Mouse (Mus musculus): ENCODE data around the gene Rho. TPM values are rescaled to one million over a fixed set of nuclear protein-coding genes. Genes with fewer than 3 reads are reported as not detected.
A peak's percentile ranks its signal among the peaks of the same experiment; 100 is the strongest.

Gene Rho
- polyA plus RNA-seq, 1 experiment from 2014 or later: not detected

DNA sequence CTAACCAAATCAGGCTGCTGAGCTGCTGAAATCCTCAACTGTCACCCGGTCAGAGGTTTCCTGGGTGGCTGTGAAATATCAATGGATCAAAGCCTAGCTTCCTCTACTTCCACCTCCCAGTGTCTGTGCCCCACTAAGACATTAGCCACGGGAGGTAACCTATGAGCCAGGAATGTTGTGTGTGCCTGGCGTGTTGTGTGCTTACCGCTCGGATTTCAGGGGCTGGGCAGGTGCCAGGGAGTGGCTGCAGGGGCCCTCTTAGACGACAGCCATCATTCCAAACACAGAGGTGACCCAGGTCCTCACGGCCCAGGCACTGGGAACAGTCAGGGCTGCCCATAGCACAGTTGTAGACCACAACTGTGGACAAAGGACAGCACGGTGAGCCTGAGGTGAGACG, 37.6 kb downstream of the Rho start:
- 62% methylated on average over 8 of the region's 9 CpGs for WGBS (ENCODE audit: missing documents)
- H3K4me3 ChIP-seq (ENCODE audit: inconsistent target): no peak overlapping the region
- peak overlapping the region; percentile 69 for H3K27ac ChIP-seq
- peaks cover 52% of the 10 kb centered on the region for H3K36me3 ChIP-seq (ENCODE audit: inconsistent target)
- peaks cover 5% of the 10 kb centered on the region; the same call in 1 of the 2 replicates for H3K79me2 ChIP-seq (ENCODE audit: inconsistent target)

DNA sequence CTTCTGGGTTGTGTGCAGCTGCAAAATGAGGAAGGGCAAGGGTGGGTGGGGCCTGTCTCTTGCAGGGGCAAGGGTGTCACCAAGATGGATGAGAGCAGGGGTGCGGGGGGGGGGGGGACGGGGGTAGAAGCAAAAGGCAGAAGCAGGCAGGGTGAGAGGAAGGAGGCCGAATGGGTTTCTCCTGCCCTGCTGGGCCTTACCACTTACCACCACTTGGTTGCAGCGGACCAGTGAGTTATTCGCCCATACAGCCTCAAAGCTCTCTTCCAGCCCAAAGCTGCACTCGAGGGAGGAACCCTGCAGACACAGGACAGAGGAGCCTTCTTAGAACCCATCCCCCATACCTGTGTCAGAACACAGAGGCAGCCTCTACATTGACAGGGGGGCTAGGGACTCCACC, 38.4 kb downstream of the Rho start:
- H3K4me3 ChIP-seq (ENCODE audit: inconsistent target): no peak overlapping the region
- H3K36me3 ChIP-seq (ENCODE audit: inconsistent target): peaks cover 44% of the 10 kb centered on the region
- H3K79me2 ChIP-seq (ENCODE audit: inconsistent target): peaks cover 13% of the 10 kb centered on the region; the same call in 1 of the 2 replicates
- WGBS (ENCODE audit: missing documents): 33% methylated on average over 4 of the region's 6 CpGs
- peak overlapping the region; percentile 69 for H3K27ac ChIP-seq

DNA sequence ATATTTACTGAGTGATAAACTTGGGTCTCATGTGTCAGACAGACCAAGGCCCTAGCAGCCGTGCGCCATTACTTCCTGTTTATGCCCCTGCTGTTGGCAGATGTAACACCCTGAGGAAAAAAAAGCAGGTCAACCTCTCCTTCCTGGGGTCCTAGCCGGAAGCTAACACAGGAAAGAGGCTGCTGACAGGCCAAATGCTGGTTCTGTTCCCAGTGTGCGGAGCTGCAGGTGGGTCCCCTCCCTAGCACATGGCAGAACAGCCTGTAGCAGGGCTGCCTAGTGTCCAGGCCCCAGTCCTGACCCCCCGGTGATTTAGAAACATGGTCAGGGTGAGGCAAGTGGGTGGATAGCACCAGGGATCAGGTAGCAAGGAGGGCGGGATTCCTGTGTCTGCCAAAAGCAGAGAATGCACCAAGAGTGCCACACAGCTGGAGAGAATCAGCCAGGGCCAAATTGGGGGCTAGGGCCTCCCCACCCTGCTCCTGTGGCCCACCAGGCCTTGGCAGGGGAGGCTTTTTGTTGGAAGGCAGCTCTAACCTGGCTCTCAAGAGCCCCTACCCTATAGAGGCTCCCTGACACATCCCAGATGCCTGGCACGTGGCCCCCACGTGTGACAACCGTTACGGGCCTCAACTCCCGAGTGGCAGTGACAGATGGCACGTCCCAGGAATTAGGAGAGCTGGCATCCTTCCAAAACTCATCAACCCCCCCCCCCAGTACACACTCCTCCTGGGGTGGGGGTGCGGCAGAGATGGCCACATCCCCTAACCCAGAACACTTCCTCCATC, 39.9 kb downstream of the Rho start:
- WGBS (ENCODE audit: missing documents): 74% methylated on average over 13 of the region's 13 CpGs
- peaks cover 23% of the 10 kb centered on the region; the same call in 1 of the 2 replicates for H3K79me2 ChIP-seq (ENCODE audit: inconsistent target)
- no peak overlapping the region for H3K4me3 ChIP-seq (ENCODE audit: inconsistent target)
- H3K36me3 ChIP-seq (ENCODE audit: inconsistent target): peaks cover 37% of the 10 kb centered on the region
- peak overlapping the region; percentile 69 for H3K27ac ChIP-seq

DNA sequence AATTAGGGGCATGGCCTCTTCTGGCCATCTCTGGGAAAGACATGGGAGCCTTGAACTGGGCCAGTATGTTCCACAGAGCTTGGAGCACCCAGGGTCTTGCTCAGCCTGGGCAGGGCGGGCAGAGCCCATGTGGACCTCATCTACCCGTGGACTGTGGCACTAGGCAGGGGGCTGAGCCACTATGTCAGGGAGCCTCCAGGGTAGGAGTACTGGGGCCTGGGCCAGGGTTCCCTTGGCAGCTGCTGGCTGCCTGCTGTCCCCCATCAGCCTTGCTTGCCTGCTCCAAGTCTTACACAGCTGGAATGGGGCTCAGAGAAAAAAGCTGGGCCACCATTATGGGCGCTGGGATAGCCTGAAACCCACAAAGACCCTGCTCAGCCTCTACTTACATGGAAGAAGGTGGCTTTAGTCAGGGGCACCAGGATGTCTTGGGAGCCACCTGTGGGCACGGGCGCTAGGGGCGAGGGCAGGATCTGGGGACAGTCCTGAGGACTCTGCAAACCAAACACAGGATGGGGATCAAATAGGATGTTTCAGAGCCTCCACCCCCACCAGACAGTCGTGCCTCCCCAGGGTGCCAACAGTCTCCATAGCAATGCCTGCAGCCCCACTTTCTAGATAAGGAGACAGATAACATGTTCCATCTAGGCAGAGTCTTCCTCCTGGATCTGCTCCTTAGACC, 40.7 kb downstream of the Rho start:
- H3K4me3 ChIP-seq (ENCODE audit: inconsistent target): no peak overlapping the region
- H3K36me3 ChIP-seq (ENCODE audit: inconsistent target): peaks cover 30% of the 10 kb centered on the region
- 89% methylated on average over 7 of the region's 7 CpGs for WGBS (ENCODE audit: missing documents)
- peak overlapping the region; percentile 69 for H3K27ac ChIP-seq
- H3K79me2 ChIP-seq (ENCODE audit: inconsistent target): peaks cover 31% of the 10 kb centered on the region; the same call in 1 of the 2 replicates

DNA sequence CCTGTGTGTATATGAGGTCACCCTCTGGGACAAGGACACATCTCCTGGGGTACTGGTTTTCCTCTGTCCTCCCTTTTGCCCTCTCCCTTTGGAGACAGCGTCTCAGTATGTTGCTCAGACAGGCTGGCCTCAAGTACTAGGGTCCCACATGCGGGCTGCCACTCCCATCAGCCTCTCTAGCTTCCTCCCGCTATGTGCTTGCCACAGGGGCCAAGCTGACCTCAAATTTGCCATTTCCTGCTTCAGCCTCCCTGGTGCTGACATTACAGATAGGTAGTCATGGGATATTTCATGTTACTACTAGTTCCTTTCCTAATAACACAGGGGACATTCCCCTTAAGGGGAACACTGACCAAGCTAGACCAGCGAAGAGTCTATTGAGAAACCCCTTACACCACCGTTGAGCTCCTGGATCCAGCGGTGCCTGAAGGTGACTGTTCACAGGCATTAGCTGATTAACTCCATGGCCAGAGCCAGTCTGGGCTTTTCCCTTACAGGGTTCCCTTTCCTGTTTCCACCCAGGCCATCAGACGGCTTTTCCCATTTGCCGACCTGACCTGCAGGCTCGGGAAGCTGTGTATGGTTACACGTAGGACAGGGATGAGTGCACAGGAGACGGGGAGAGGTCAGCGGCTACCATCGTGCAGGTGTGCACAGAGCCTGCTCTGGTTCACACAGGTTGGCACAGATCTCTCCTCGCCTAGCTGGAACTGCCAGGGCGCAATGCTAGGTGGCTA, 41.8 kb downstream of the Rho start:
- Histone ChIP-seq H3K36me3 (ENCODE audit: inconsistent target) (peaks cover 22% of the 10 kb centered on the region), H3K27ac (peak overlapping the region; percentile 69), H3K4me3 (ENCODE audit: inconsistent target) (no peak overlapping the region), H3K79me2 (ENCODE audit: inconsistent target) (peaks cover 42% of the 10 kb centered on the region; the same call in 1 of the 2 replicates)
- 70% methylated on average over 15 of the region's 15 CpGs for WGBS (ENCODE audit: missing documents)

DNA sequence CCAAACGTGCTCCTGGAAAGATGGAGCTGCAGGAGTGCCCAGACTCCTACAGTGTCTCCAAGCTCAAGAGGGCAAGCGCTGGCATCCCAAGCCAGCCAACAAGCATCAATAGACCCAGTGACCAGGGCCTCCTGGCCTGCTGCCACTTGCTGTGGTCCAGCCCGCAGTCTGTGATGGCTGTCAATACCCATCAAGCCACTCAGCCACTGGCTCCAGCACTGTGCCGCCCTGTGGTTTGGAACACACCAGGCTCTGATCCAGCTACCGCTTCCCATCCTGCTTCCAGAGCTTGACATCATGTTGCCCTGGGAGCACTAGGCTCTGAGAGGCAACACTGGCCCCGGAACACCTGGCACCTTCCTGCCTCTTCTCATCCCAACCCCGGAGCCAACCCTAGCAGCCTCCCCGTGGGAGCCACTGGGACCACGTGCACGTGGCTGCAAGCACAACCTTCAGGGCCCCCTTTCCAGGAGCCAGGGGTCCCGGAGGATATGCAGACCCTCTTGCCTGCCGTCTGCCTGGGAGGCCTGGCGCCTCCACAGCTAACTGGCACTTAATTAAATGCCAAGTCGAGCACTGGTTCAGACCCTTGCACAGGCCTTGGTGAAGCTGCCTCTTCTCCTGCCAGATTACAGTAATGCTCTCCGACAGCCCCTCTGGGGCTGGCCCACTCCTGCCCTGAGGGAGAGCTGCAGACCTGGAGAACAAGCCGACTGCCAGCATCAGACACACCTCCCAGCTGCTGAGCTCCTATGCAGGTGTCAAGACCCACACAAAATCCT, 42.5 kb downstream of the Rho start:
- H3K36me3 ChIP-seq (ENCODE audit: inconsistent target): peaks cover 24% of the 10 kb centered on the region
- peak overlapping the region; percentile 69 for H3K27ac ChIP-seq
- H3K4me3 ChIP-seq (ENCODE audit: inconsistent target): no peak overlapping the region
- 89% methylated on average over 16 of the region's 16 CpGs for WGBS (ENCODE audit: missing documents)
- peaks cover 49% of the 10 kb centered on the region; the same call in 1 of the 2 replicates for H3K79me2 ChIP-seq (ENCODE audit: inconsistent target)

DNA sequence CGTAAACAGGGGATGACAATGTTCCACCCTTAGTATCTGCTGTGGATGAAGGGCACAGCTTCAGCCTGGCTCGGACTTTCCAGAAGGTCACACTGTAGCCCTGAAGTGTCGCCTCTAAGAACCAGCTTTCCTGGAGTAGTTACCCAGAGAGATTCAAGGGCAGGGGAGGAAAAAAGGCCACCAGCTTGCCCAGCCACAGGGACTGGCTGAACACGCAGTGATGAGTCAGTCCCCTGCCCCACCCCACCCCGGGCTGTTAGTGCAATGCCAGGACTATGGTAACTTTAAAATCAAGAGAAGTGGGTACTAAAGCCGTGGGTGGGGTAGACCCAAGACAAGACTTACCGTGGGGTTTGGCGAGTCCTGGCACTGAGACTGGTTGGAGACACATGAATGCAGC, 44.1 kb downstream of the Rho start:
- Histone ChIP-seq H3K36me3 (ENCODE audit: inconsistent target) (peaks cover 31% of the 10 kb centered on the region), H3K27ac (peak overlapping the region; percentile 51), H3K79me2 (ENCODE audit: inconsistent target) (peaks cover 65% of the 10 kb centered on the region; the same call in 1 of the 2 replicates), H3K4me3 (ENCODE audit: inconsistent target) (no peak overlapping the region)
- 53% methylated on average over 8 of the region's 8 CpGs for WGBS (ENCODE audit: missing documents)

DNA sequence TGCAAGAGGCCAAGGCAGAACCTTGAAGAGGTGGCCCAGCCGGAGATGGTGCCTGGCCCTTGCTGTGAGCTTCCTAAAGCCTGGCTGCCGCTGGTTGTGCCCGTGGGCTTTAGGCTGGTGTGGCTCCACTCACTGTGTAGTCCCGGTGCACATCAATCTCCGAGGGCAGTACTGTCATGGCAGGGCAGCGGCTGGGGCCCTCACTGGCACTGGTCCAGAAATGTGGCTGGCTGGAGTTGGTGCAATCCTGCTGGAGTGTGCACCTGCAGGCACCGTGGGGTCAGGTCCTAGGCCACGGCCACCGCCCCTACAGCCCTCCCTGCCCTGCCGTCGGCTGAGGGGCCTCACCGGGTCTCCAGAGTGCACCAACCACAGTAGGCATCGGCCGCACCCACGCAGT, 46.3 kb downstream of the Rho start:
- Histone ChIP-seq H3K27ac (no peak overlapping the region), H3K79me2 (ENCODE audit: inconsistent target) (peaks cover 87% of the 10 kb centered on the region), H3K4me3 (ENCODE audit: inconsistent target) (no peak overlapping the region), H3K36me3 (ENCODE audit: inconsistent target) (peaks cover 31% of the 10 kb centered on the region)
- 87% methylated on average over 14 of the region's 15 CpGs for WGBS (ENCODE audit: missing documents)

DNA sequence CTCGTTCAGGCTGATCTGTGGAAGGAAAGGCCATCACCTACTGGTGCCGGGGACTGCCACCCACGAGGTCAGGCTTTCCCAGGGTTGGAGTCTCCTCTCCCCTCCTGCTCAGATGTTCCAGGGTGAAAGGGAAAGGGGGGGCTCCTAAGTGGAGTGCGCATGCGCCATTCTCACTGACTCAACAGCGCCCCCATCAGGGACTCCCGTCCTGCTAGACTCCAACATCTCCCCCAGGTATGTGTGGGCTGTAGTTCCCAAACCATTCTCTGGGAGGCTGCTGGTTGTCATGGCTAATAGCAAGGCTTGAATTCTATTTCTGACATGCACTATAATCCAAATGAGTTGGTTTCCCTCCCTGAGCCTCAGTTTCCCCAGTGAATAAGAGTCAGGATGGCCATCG, 47.0 kb downstream of the Rho start:
- Histone ChIP-seq H3K36me3 (ENCODE audit: inconsistent target) (peaks cover 31% of the 10 kb centered on the region), H3K79me2 (ENCODE audit: inconsistent target) (peaks cover 95% of the 10 kb centered on the region), H3K27ac (no peak overlapping the region), H3K4me3 (ENCODE audit: inconsistent target) (no peak overlapping the region)
- WGBS (ENCODE audit: missing documents): 91% methylated on average over 8 of the region's 8 CpGs

DNA sequence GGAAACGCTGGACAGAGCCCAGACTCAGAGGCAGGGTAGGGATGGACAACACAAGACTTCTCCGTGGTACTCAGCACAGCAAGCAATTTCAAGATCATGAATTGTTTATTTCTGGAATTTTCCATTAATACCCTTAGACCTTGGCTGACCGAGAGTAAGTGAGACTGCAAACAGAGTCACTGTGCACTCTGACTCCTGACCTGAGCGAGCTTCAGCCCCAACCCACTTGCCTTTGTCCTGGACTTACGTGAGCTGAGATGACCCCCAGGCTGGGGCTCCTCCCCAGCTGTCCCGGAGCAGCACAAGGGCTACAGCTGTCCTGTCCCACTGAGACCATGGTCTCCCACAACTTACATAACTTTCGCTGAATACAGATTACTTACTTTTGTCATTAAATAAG, 51.3 kb downstream of the Rho start:
- WGBS (ENCODE audit: missing documents): 95% methylated on average over 7 of the region's 7 CpGs
- H3K27ac ChIP-seq: no peak overlapping the region
- no peak overlapping the region for H3K4me3 ChIP-seq (ENCODE audit: inconsistent target)
- H3K36me3 ChIP-seq (ENCODE audit: inconsistent target): peaks cover 23% of the 10 kb centered on the region
- H3K79me2 ChIP-seq (ENCODE audit: inconsistent target): peaks cover 100% of the 10 kb centered on the region

DNA sequence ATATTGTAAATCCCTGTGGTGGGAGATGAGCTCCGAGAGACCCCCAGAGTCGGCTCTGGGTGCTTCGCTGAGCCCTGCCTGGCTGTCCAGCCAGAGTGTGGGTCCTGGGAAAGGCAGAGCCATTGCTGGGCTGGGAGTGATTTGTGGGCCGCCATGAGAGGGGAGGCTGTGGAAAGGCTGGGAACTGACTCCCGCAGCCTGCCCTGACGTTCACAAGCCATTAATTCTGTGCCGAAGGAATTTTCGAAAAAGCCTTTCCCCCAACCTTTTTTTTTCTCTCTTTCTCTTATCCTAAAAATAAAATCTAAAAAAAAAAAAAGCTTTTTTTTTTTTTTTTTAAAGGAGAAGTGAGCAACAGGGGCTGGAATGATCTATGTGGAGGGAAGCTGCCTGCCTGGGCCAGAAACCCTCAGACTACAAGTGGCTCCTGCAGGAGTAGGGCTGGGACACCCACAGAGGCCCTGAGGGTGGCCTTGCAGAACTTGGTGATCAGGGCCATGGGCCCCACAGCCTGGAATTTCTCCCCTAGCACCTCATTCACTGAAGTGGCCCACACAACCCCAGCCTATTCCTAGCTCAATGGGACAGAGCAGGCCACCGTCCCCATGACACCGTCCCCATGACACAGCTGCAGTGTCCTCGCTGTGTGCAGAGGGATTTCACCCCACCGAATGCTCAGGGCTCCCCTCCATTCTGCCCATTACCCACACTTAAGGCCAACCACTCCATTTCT, 51.9 kb downstream of the Rho start:
- peaks cover 19% of the 10 kb centered on the region for H3K36me3 ChIP-seq (ENCODE audit: inconsistent target)
- 89% methylated on average over 10 of the region's 12 CpGs for WGBS (ENCODE audit: missing documents)
- peaks cover 100% of the 10 kb centered on the region for H3K79me2 ChIP-seq (ENCODE audit: inconsistent target)
- H3K27ac ChIP-seq: no peak overlapping the region
- no peak overlapping the region for H3K4me3 ChIP-seq (ENCODE audit: inconsistent target)

DNA sequence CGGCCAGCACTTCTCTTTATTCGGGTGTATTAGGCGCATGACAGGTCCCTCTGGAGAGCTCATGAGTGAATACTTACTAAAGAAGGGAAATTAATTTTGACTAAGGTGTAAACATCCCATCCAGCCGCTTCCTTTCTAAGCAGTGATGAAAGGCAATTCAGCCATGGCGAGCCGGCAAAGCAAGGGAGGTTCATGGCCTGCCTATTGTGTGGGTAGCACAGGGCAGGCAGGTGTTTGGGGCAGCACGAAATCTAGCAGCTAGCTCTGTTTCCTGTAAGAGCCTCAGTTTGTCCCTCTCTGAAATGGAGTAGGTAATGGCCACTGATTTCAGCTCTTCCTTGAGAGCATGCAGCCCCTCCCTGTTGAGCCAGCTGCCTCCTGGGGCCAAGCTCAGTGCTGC, 53.0 kb downstream of the Rho start:
- no peak overlapping the region for H3K4me3 ChIP-seq (ENCODE audit: inconsistent target)
- no peak overlapping the region for H3K27ac ChIP-seq
- H3K79me2 ChIP-seq (ENCODE audit: inconsistent target): peaks cover 100% of the 10 kb centered on the region
- 91% methylated on average over 7 of the region's 7 CpGs for WGBS (ENCODE audit: missing documents)
- H3K36me3 ChIP-seq (ENCODE audit: inconsistent target): peaks cover 8% of the 10 kb centered on the region

DNA sequence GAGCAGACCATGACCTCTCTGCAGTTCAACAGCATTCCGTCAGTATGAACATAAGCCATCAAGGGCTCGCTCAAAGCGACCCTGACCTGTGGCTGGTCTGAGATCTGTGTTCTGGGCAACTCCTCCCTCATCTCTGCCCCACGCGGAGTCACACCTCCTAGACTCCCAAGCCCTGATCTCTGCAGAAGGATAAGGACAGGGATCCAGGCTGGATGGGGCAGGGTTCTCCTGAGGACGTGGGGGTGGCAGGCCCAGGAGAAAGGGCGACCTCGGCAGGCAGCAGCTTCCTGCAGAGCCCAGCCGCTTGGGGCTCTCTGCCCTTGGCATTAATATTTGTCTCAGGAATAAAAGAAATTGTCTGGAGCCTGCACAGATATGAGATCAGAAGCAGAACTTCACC, 54.1 kb downstream of the Rho start:
- 95% methylated on average over 9 of the region's 9 CpGs for WGBS (ENCODE audit: missing documents)
- H3K36me3 ChIP-seq (ENCODE audit: inconsistent target): no peaks in the 10 kb centered on the region
- peaks cover 100% of the 10 kb centered on the region for H3K79me2 ChIP-seq (ENCODE audit: inconsistent target)
- no peak overlapping the region for H3K4me3 ChIP-seq (ENCODE audit: inconsistent target)
- no peak overlapping the region for H3K27ac ChIP-seq
